Mouse (Mus musculus): ENCODE measurements around the gene Pgbd1. TPM values are rescaled to one million over a fixed set of nuclear protein-coding genes. Genes with fewer than 3 reads are reported as not detected.
"Not testable (repeated sequence)": the region's sequence is repeated elsewhere in the genome, so short reads cannot be mapped to it uniquely, and the experiment has no call there.

The Pgbd1 gene
- polyA plus RNA-seq, 1 experiment from 2014 or later = 0.39 TPM

DNA sequence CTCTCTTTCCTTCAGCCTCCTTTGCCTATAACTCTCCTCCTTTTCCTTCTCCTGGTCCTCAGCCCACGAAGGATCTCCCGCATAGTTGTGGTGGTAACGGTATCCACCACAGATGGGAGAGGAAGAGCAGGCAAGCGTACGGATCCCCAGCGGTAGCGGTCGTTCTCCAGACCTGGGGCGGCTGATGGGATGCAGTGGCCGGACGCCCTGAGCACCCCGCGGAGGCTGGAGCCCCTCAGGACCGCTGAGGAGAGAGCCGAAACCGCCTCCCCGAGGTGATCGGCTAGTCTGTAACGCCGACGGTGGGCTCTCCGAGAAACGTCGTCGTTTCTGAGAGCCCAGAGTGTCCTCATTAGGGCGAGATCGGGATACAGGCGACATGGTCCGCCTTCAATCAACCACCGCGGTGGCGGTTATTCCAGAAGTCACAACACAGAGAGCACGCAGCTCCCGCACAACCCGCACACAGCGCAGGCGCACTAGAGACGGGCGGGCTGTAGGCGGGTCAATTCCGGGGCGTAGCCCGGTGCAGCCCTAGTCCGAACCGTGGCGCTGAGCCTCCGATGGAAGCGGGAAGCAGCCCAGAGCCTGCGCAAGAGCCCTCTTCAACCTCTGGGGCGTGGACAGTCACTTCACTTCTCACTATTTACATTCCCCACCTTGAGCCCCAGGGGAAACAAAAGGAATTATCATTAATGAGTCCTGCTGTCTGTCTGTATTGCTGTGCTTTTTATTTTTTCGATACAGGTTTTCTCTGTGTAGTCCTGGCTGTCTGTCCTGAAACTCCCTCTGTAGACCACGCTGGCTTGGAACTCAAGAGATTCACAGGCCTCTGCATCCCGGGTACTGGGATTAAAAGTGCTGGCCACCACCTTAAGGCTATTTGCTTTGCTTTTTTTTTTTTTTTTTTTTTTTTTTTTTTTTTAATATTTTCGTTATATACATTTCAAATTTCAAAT, 27.5 kb upstream of the Pgbd1 start, which contains the start of gene Nkapl:
Gene Nkapl, minus strand, starts transcription at position 449 of the 959 bp plus-strand sequence.
- H3K4me2 ChIP-seq (ENCODE audit: low read depth, low read length) = peak within 1 kb of the TSS; percentile 97
- H3K36me3 ChIP-seq (replicated peaks; ENCODE audit: insufficient read depth, low read length) = no peaks in the 10 kb centered on the region
- H3K4me1 ChIP-seq (ENCODE audit: insufficient read depth) = peaks cover 8% of the 10 kb centered on the region
- H3K27me3 ChIP-seq (ENCODE audit: insufficient read depth, low read length) = no peaks in the 10 kb centered on the region
- H3K9me3 ChIP-seq (ENCODE audit: low read length) = no peaks in the 10 kb centered on the region
- peak within 1 kb of the TSS; percentile 88 for H3K9ac ChIP-seq (replicated peaks)
- peak; percentile 100 for ATAC-seq
- DNase-seq = peak; percentile 92
- peak within 1 kb of the TSS; percentile 57; the same call in 1 of the 2 replicates for H3K27ac ChIP-seq (ENCODE audit: low read depth)
- H3K4me3 ChIP-seq (ENCODE audit: low read depth, low read length) = peak within 1 kb of the TSS; percentile 81
- 1% methylated on average over 49 of the region's 54 CpGs for WGBS (ENCODE audit: insufficient replicate concordance)
- TF ChIP-seq CTCF (IDR thresholded peaks at IDR 0.05; ENCODE audit: low read depth) = 0 out of 2 replicates have a peak, but pooled peaks have one; percentile 6
- TF ChIP-seq EP300 (IDR thresholded peaks at IDR 0.05; ENCODE audit: low read depth) = no peak

DNA sequence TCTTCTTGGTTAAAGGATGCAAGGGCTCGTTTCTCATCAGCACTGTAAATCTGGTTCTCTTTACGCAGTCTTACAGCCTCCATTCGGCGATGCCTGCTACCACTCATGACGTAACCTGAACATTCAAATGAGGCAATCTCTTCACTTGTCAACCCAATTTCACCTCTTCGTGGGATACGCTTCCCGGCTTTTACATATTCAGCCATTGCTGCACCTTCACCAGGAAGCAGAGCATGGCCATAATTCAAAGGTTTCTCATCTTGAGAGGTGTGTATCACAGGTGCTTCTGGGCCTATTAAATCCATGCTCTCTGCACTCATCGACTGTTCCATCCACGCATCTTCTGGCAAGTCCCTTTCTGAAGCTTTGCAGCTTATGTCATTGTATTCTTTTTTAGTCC, 26.5 kb upstream of the Pgbd1 start:
- no peak for TF ChIP-seq CTCF (IDR thresholded peaks at IDR 0.05; ENCODE audit: low read depth)
- no peak for TF ChIP-seq EP300 (IDR thresholded peaks at IDR 0.05; ENCODE audit: low read depth)
- no peak overlapping the region for H3K27ac ChIP-seq (ENCODE audit: low read depth)
- DNase-seq (no peak), ATAC-seq (no peak)
- H3K4me3 ChIP-seq (ENCODE audit: low read depth, low read length) = no peak overlapping the region
- H3K4me1 ChIP-seq (ENCODE audit: insufficient read depth) = peaks cover 8% of the 10 kb centered on the region
- H3K36me3 ChIP-seq (replicated peaks; ENCODE audit: insufficient read depth, low read length) = no peaks in the 10 kb centered on the region
- 78% methylated on average over 10 of the region's 10 CpGs for WGBS (ENCODE audit: insufficient replicate concordance)
- H3K9ac ChIP-seq (replicated peaks) = no peak overlapping the region
- no peaks in the 10 kb centered on the region for H3K9me3 ChIP-seq (ENCODE audit: low read length)
- no peak overlapping the region for H3K4me2 ChIP-seq (ENCODE audit: low read depth, low read length)
- no peaks in the 10 kb centered on the region for H3K27me3 ChIP-seq (ENCODE audit: insufficient read depth, low read length)

DNA sequence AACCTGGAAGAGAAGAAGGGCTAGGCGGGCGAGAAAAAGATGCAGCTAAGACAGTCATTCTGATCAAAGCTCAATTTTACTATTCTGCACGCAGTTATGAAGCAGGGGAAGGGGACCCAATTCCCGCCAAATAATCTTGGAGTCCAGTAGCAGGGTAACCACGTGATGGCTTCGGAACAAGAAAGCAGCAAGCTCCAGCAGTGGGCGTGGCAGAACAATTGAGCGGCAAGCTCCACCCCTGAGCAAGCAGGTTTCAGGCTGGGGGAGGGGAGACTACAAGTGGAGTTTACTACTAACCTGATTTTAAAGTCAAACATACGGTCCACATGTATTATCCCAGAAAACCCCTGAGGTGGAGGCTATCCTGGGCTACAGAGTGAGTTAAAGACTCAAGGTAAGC, 21.7 kb upstream of the Pgbd1 start:
- not testable (repeated sequence) for H3K27me3 ChIP-seq (ENCODE audit: insufficient read depth, low read length); H3K9ac ChIP-seq (replicated peaks); H3K27ac ChIP-seq (ENCODE audit: low read depth); H3K36me3 ChIP-seq (replicated peaks; ENCODE audit: insufficient read depth, low read length); H3K4me1 ChIP-seq (ENCODE audit: insufficient read depth); H3K9me3 ChIP-seq (ENCODE audit: low read length); DNase-seq; ATAC-seq; H3K4me3 ChIP-seq (ENCODE audit: low read depth, low read length); H3K4me2 ChIP-seq (ENCODE audit: low read depth, low read length)
- 59% methylated on average over 9 of the region's 9 CpGs for WGBS (ENCODE audit: insufficient replicate concordance)

DNA sequence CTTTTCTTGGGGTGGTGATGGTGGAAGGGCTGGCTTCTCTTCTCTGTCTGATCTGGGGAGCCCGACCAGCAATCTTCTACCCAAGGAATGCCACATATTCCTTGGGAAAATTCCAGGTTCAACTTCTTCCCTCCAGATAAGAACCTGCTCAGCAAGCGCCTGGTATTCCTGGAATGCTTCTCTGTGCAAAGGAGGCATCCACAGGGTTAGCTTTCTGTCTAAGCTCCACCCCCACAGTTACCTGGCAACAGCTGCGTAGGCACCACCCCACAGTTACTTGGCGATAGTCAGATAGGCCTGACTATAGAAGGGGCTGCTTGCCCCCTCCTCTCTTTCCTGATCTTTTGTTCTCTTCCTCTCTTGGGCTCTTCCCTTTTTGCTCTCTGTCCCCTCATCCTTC, 15.5 kb upstream of the Pgbd1 start:
- Histone ChIP-seq H3K9me3 (ENCODE audit: low read length) (no peaks in the 10 kb centered on the region), H3K4me1 (ENCODE audit: insufficient read depth) (peaks cover 11% of the 10 kb centered on the region; the same call in 1 of the 2 replicates), H3K9ac (replicated peaks) (no peak overlapping the region), H3K27me3 (ENCODE audit: insufficient read depth, low read length) (no peaks in the 10 kb centered on the region), H3K4me2 (ENCODE audit: low read depth, low read length) (no peak overlapping the region), H3K36me3 (replicated peaks; ENCODE audit: insufficient read depth, low read length) (no peaks in the 10 kb centered on the region), H3K27ac (ENCODE audit: low read depth) (no peak overlapping the region), H3K4me3 (ENCODE audit: low read depth, low read length) (no peak overlapping the region)
- no peak for ATAC-seq
- 39% methylated on average over 4 of the region's 4 CpGs for WGBS (ENCODE audit: insufficient replicate concordance)
- no peak for TF ChIP-seq CTCF (IDR thresholded peaks at IDR 0.05; ENCODE audit: low read depth)
- TF ChIP-seq EP300 (IDR thresholded peaks at IDR 0.05; ENCODE audit: low read depth) = no peak
- no peak for DNase-seq

DNA sequence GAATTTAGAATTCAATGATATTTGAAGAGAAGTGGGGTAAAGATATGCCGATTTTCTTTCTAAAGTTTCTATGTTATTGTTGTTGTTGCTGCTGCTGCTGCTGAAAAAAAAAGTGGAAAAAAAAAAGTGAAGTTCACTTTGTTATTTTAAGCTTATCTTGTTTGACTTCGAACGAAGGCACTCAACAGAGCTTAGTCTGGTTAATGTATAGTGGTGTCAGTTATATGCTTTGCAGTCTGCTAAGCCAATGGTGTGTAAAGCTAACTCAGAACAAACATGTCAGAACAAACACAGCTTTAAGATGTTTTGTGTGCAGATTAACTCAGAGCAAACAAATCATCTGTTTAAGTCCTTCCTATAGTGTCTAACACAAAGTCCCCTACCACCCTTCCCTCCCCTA, 13.3 kb upstream of the Pgbd1 start:
- 0 out of 2 replicates have a peak, but pooled peaks cover 4% of the 10 kb centered on the region for H3K36me3 ChIP-seq (replicated peaks; ENCODE audit: insufficient read depth, low read length)
- no peak for ATAC-seq
- H3K4me3 ChIP-seq (ENCODE audit: low read depth, low read length) = no peak overlapping the region
- peak overlapping the region; percentile 81 for H3K27ac ChIP-seq (ENCODE audit: low read depth)
- TF ChIP-seq CTCF (IDR thresholded peaks at IDR 0.05; ENCODE audit: low read depth) (no peak), EP300 (IDR thresholded peaks at IDR 0.05; ENCODE audit: low read depth) (no peak)
- 41% methylated on average over 3 of the region's 3 CpGs for WGBS (ENCODE audit: insufficient replicate concordance)
- peaks cover 17% of the 10 kb centered on the region; the same call in 1 of the 2 replicates for H3K4me1 ChIP-seq (ENCODE audit: insufficient read depth)
- DNase-seq = no peak
- H3K9ac ChIP-seq (replicated peaks) = no peak overlapping the region
- H3K4me2 ChIP-seq (ENCODE audit: low read depth, low read length) = peak overlapping the region; percentile 75
- H3K27me3 ChIP-seq (ENCODE audit: insufficient read depth, low read length) = no peaks in the 10 kb centered on the region
- no peaks in the 10 kb centered on the region for H3K9me3 ChIP-seq (ENCODE audit: low read length)

DNA sequence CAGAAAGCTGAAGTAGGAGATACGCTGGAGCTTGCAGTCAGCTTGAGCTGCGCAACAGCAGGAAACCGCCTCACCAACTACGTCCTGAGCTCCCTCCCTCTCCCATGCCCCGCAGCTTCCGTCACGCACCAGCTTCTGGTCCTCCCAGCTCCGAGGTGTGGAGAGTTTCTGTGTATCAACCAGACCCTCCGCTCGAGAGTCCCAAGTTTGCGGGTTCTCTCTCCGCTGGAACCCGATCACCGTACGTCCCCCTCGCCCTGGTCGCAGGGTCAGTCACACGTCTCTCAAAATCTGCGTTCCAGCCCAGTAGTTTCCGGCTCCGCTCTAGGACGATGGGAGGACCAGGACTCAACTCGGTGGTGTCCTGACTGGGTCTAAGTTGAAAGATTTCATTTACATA, 12.6 kb upstream of the Pgbd1 start, which contains the start of gene Zscan26:
Gene Zscan26, minus strand, starts transcription at position 282 of the 400 bp plus-strand sequence.
- peak within 1 kb of the TSS; percentile 58 for H3K4me3 ChIP-seq (ENCODE audit: low read depth, low read length)
- ATAC-seq = peak; percentile 95
- H3K27me3 ChIP-seq (ENCODE audit: insufficient read depth, low read length) = no peaks in the 10 kb centered on the region
- peak; percentile 85 for DNase-seq
- WGBS (ENCODE audit: insufficient replicate concordance) = under 1% methylated on average over 23 of the region's 23 CpGs
- H3K9ac ChIP-seq (replicated peaks) = peak within 1 kb of the TSS; percentile 61
- peak within 1 kb of the TSS; percentile 81 for H3K27ac ChIP-seq (ENCODE audit: low read depth)
- no peaks in the 10 kb centered on the region for H3K9me3 ChIP-seq (ENCODE audit: low read length)
- peak within 1 kb of the TSS; percentile 75 for H3K4me2 ChIP-seq (ENCODE audit: low read depth, low read length)
- H3K4me1 ChIP-seq (ENCODE audit: insufficient read depth) = peaks cover 23% of the 10 kb centered on the region
- TF ChIP-seq CTCF (IDR thresholded peaks at IDR 0.05; ENCODE audit: low read depth) = no peak
- 0 out of 2 replicates have a peak, but pooled peaks have one; percentile 38 for TF ChIP-seq EP300 (IDR thresholded peaks at IDR 0.05; ENCODE audit: low read depth)
- 0 out of 2 replicates have a peak, but pooled peaks cover 4% of the 10 kb centered on the region for H3K36me3 ChIP-seq (replicated peaks; ENCODE audit: insufficient read depth, low read length)
